Mouse (Mus musculus): Measurements from ENCODE around the gene Uqcr11.

GRCm38 (mm10) chr10:80400704-80401161 lies 5.9 kb downstream of the Uqcr11 start:
- TF ChIP-seq ZNF384 (IDR thresholded peaks at IDR 0.05; ENCODE audit: low read depth, low read length) (no peak), MAFK (IDR thresholded peaks at IDR 0.05; ENCODE audit: insufficient read depth, low read depth, low read length) (no peak), ZC3H11A (IDR thresholded peaks at IDR 0.05; ENCODE audit: borderline replicate concordance, low read depth, low read length) (no peak), HCFC1 (IDR thresholded peaks at IDR 0.05; ENCODE audit: borderline replicate concordance, insufficient read depth, low read length) (no peak), CHD2 (IDR thresholded peaks at IDR 0.05; ENCODE audit: low read depth, low read length) (no peak)

Data from ES-E14 (cell line).